Mouse (Mus musculus): ENCODE results near the gene Tipin. TPM values are rescaled to one million over a fixed set of nuclear protein-coding genes. Genes with fewer than 3 reads are reported as not detected.
A peak's percentile ranks its signal among the peaks of the same experiment; 100 is the strongest.

The Tipin gene
- polyA plus RNA-seq, 1 experiment: 33.1 TPM

GRCm38 (mm10) chr9:64234768-64235435, 46.5 kb upstream of the Tipin start, which contains the start of gene Uchl4:
Uchl4 (plus strand) TSS chr9:64235201.
- no peaks in the 10 kb centered on the region for H3K36me3 ChIP-seq (ENCODE audit: control insufficient read depth, insufficient read depth)
- H3ac ChIP-seq (ENCODE audit: control insufficient read depth, insufficient read length): no peak within 1 kb of the TSS
- H3K27me3 ChIP-seq (ENCODE audit: control insufficient read depth, insufficient read depth, insufficient read length): no peaks in the 10 kb centered on the region
- H3K4me2 ChIP-seq (ENCODE audit: low read depth): peak within 1 kb of the TSS; percentile 57
- peak in 1 of 3 experiments; percentile 25 for TF ChIP-seq MYOG (IDR thresholded peaks at IDR 0.05; ENCODE audit: control insufficient read depth in 1 of 3, insufficient read depth in 1 of 3, insufficient read length in 2 of 3, low read depth in 2 of 3)
- TF ChIP-seq CEBPB (IDR thresholded peaks at IDR 0.05; ENCODE audit: insufficient read depth, poor library complexity, severe bottlenecking): no peak
- TF ChIP-seq TCF12 (IDR thresholded peaks at IDR 0.05; ENCODE audit: insufficient read depth, poor library complexity, severe bottlenecking): no peak
- peak in 2 of 3 experiments; percentile 43 to 59 for TF ChIP-seq MYOD1 (IDR thresholded peaks at IDR 0.05; ENCODE audit: control insufficient read depth in 1 of 3, insufficient read length in 2 of 3, low read depth in 2 of 3)
- peaks cover 70% of the 10 kb centered on the region for H3K79me2 ChIP-seq (ENCODE audit: control insufficient read depth, insufficient read depth)
- H3K4me3 ChIP-seq: no peak within 1 kb of the TSS

DNA sequence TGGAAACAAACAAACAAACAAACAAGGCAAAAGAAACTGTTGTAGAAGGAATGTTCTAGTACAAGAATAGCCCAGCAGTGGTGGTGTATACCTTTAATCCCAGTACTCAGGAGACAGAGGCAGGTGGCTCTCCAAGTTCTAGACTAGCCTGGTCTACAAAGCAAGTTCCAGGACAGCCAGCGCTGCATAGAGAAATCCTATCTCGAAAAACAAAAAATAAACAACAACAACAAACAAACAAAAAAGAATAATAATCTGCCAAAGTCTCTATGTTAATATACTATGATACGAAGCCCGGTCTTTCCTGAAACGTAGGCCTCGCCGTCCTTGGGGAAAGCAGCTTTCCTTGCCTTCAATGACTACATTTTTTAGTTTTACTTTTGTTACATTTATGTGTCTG, 45.3 kb upstream of the Tipin start:
- TF ChIP-seq POLR2AphosphoS2 (IDR thresholded peaks at IDR 0.05; ENCODE audit: insufficient read length, low read depth) (no peak), E2F4 (IDR thresholded peaks at IDR 0.05; ENCODE audit: insufficient read depth) (no peak), USF1 (IDR thresholded peaks at IDR 0.05; ENCODE audit: low read depth) (no peak), TCF12 (IDR thresholded peaks at IDR 0.05; ENCODE audit: insufficient read depth, poor library complexity, severe bottlenecking) (no peak), REST (IDR thresholded peaks at IDR 0.05; ENCODE audit: insufficient read depth, insufficient read length) (no peak), MYOG (IDR thresholded peaks at IDR 0.05; ENCODE audit: control insufficient read depth in 1 of 3, insufficient read depth in 1 of 3, insufficient read length in 2 of 3, low read depth in 2 of 3) (no peak), TCF3 (IDR thresholded peaks at IDR 0.05; ENCODE audit: insufficient read length, low read depth) (no peak), POLR2A (IDR thresholded peaks at IDR 0.05; ENCODE audit: insufficient read length, low read depth) (no peak), SRF (IDR thresholded peaks at IDR 0.05; ENCODE audit: control insufficient read depth, insufficient read length, low read depth) (no peak), CEBPB (IDR thresholded peaks at IDR 0.05; ENCODE audit: insufficient read depth, poor library complexity, severe bottlenecking) (no peak), MAX (IDR thresholded peaks at IDR 0.05; ENCODE audit: low read depth) (no peak), MYOD1 (IDR thresholded peaks at IDR 0.05; ENCODE audit: control insufficient read depth in 1 of 3, insufficient read length in 2 of 3, low read depth in 2 of 3) (no peak)
- peaks cover 72% of the 10 kb centered on the region for H3K79me2 ChIP-seq (ENCODE audit: control insufficient read depth, insufficient read depth)
- no peaks in the 10 kb centered on the region for H3K36me3 ChIP-seq (ENCODE audit: control insufficient read depth, insufficient read depth)

DNA sequence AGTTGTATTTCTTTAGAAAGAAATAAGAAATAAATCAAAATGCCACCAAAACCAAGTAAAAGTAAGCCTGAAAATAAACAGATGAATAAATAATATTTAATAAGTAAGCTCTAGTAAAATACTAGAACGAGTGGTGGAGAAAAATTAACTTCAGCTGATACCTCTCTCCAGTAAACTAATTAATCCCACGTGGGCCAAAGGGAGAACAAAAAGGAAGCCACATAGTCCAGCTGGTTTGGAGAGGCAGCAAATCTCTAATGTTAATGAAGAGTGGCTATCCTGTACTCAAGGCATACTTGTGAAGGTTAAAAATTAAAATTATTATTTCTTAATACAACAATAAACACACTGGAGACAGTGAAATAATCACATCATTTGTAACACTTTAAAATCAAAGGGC, 41.3 kb upstream of the Tipin start:
- Histone ChIP-seq H3K4me2 (ENCODE audit: low read depth) (no peak overlapping the region), H3ac (ENCODE audit: control insufficient read depth, insufficient read length) (no peak overlapping the region), H3K36me3 (ENCODE audit: control insufficient read depth, insufficient read depth) (no peaks in the 10 kb centered on the region), H3K79me2 (ENCODE audit: control insufficient read depth, insufficient read depth) (peaks cover 76% of the 10 kb centered on the region), H3K4me3 (no peak overlapping the region), H3K27me3 (ENCODE audit: control insufficient read depth, insufficient read depth, insufficient read length) (no peaks in the 10 kb centered on the region)
- TF ChIP-seq MYOG (IDR thresholded peaks at IDR 0.05; ENCODE audit: control insufficient read depth in 1 of 3, insufficient read depth in 1 of 3, insufficient read length in 2 of 3, low read depth in 2 of 3) (no peak), SRF (IDR thresholded peaks at IDR 0.05; ENCODE audit: control insufficient read depth, insufficient read length, low read depth) (no peak), TCF3 (IDR thresholded peaks at IDR 0.05; ENCODE audit: insufficient read length, low read depth) (no peak), POLR2A (IDR thresholded peaks at IDR 0.05; ENCODE audit: insufficient read length, low read depth) (no peak), REST (IDR thresholded peaks at IDR 0.05; ENCODE audit: insufficient read depth, insufficient read length) (no peak), USF1 (IDR thresholded peaks at IDR 0.05; ENCODE audit: low read depth) (no peak), CEBPB (IDR thresholded peaks at IDR 0.05; ENCODE audit: insufficient read depth, poor library complexity, severe bottlenecking) (no peak), E2F4 (IDR thresholded peaks at IDR 0.05; ENCODE audit: insufficient read depth) (no peak), MAX (IDR thresholded peaks at IDR 0.05; ENCODE audit: low read depth) (no peak), TCF12 (IDR thresholded peaks at IDR 0.05; ENCODE audit: insufficient read depth, poor library complexity, severe bottlenecking) (no peak), MYOD1 (IDR thresholded peaks at IDR 0.05; ENCODE audit: control insufficient read depth in 1 of 3, insufficient read length in 2 of 3, low read depth in 2 of 3) (no peak), POLR2AphosphoS2 (IDR thresholded peaks at IDR 0.05; ENCODE audit: insufficient read length, low read depth) (no peak)

More for the DNA sequence above, 45.3 kb upstream of the Tipin start:
- Histone ChIP-seq H3K4me3 (no peak overlapping the region), H3K4me2 (ENCODE audit: low read depth) (no peak overlapping the region), H3ac (ENCODE audit: control insufficient read depth, insufficient read length) (no peak overlapping the region), H3K27me3 (ENCODE audit: control insufficient read depth, insufficient read depth, insufficient read length) (no peaks in the 10 kb centered on the region)

DNA sequence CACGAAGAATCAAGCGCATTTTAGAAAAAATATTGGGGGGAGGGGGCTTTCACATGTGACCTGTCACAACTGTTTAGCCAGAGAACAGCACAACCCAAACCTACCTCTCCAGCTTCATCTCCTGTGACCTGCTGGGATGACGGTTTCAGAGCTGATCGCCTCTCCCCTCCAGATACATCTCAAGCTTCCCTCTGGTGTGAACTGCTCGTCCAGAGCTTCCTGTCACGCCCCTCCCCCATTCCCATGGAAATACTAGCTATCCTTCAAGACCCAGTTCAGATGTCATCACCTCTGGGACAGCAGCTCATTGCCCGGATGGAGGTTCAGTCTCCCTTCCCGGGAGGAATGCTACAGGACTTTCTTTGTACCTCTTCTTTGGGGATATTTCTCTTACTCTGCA, 40.7 kb upstream of the Tipin start:
- Histone ChIP-seq H3K36me3 (ENCODE audit: control insufficient read depth, insufficient read depth) (no peaks in the 10 kb centered on the region), H3K4me3 (no peak overlapping the region), H3K4me2 (ENCODE audit: low read depth) (no peak overlapping the region), H3ac (ENCODE audit: control insufficient read depth, insufficient read length) (no peak overlapping the region), H3K79me2 (ENCODE audit: control insufficient read depth, insufficient read depth) (peaks cover 76% of the 10 kb centered on the region), H3K27me3 (ENCODE audit: control insufficient read depth, insufficient read depth, insufficient read length) (no peaks in the 10 kb centered on the region)
- TF ChIP-seq TCF3 (IDR thresholded peaks at IDR 0.05; ENCODE audit: insufficient read length, low read depth): no peak

DNA sequence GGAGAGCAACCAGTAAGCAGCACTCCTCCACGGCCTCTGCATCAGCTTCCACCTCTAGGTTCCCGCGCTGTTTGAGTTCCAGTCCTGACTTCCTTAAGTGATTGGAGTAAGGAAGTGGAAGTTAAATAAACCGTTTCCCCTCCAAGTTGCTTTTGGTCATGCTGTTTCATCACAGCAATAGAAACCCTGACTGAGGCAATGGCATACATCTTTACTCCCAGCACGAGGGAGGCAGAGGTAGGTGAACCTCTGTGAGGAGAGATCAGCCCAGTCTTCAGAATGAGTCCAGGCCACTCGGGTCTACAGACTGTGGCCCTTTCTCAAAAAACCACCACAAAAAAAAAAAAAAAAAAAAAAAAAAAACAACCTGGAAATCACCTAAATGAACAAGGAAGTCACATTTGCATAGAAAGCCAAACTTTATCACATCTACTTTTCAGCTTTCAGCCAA, 39.0 kb upstream of the Tipin start:
- Histone ChIP-seq H3ac (ENCODE audit: control insufficient read depth, insufficient read length) (no peak overlapping the region), H3K4me3 (no peak overlapping the region), H3K79me2 (ENCODE audit: control insufficient read depth, insufficient read depth) (peaks cover 84% of the 10 kb centered on the region), H3K36me3 (ENCODE audit: control insufficient read depth, insufficient read depth) (no peaks in the 10 kb centered on the region), H3K27me3 (ENCODE audit: control insufficient read depth, insufficient read depth, insufficient read length) (no peaks in the 10 kb centered on the region), H3K4me2 (ENCODE audit: low read depth) (no peak overlapping the region)
- TF ChIP-seq MYOD1 (IDR thresholded peaks at IDR 0.05; ENCODE audit: control insufficient read depth in 1 of 3, insufficient read length in 2 of 3, low read depth in 2 of 3) (no peak), CEBPB (IDR thresholded peaks at IDR 0.05; ENCODE audit: insufficient read depth, poor library complexity, severe bottlenecking) (no peak), USF1 (IDR thresholded peaks at IDR 0.05; ENCODE audit: low read depth) (no peak), TCF3 (IDR thresholded peaks at IDR 0.05; ENCODE audit: insufficient read length, low read depth) (no peak), SRF (IDR thresholded peaks at IDR 0.05; ENCODE audit: control insufficient read depth, insufficient read length, low read depth) (no peak), TCF12 (IDR thresholded peaks at IDR 0.05; ENCODE audit: insufficient read depth, poor library complexity, severe bottlenecking) (no peak), MYOG (IDR thresholded peaks at IDR 0.05; ENCODE audit: control insufficient read depth in 1 of 3, insufficient read depth in 1 of 3, insufficient read length in 2 of 3, low read depth in 2 of 3) (no peak), POLR2A (IDR thresholded peaks at IDR 0.05; ENCODE audit: insufficient read length, low read depth) (no peak), MAX (IDR thresholded peaks at IDR 0.05; ENCODE audit: low read depth) (no peak), REST (IDR thresholded peaks at IDR 0.05; ENCODE audit: insufficient read depth, insufficient read length) (no peak), E2F4 (IDR thresholded peaks at IDR 0.05; ENCODE audit: insufficient read depth) (no peak), POLR2AphosphoS2 (IDR thresholded peaks at IDR 0.05; ENCODE audit: insufficient read length, low read depth) (no peak)
